Mouse (Mus musculus) myocyte (in vitro differentiated cells): ENCODE measurements around the gene Zdhhc1.

Source experiments
- MAX ChIP-seq: IDR thresholded peaks from one replicate; pipeline ENCODE4 v1.6.1; 2011; ENCODE audit warnings: low read depth, mild to moderate bottlenecking, control low read depth
- MYOG ChIP-seq, 3 experiments: IDR thresholded peaks; one replicate each; pipeline ENCODE4 v1.6.1; 2011; ENCODE audit warnings: control low read depth in 2 of 3, low read depth in 2 of 3, mild to moderate bottlenecking in 2 of 3; ENCODE audit not compliant: insufficient read length in 2 of 3, control insufficient read depth in 1 of 3, insufficient read depth in 1 of 3
- POLR2A ChIP-seq: IDR thresholded peaks from one replicate; pipeline ENCODE4 v1.6.1; 2011; ENCODE audit warnings: low read depth, mild to moderate bottlenecking, control low read depth, moderate library complexity; ENCODE audit not compliant: insufficient read length
- TCF12 ChIP-seq: IDR thresholded peaks from one replicate; pipeline ENCODE4 v1.6.1; 2011; ENCODE audit warnings: mild to moderate bottlenecking, control low read depth; ENCODE audit not compliant: poor library complexity, insufficient read depth, severe bottlenecking
- USF1 ChIP-seq: IDR thresholded peaks from one replicate; pipeline ENCODE4 v1.6.1; 2011; ENCODE audit warnings: low read depth, mild to moderate bottlenecking, control low read depth, moderate library complexity

DNA sequence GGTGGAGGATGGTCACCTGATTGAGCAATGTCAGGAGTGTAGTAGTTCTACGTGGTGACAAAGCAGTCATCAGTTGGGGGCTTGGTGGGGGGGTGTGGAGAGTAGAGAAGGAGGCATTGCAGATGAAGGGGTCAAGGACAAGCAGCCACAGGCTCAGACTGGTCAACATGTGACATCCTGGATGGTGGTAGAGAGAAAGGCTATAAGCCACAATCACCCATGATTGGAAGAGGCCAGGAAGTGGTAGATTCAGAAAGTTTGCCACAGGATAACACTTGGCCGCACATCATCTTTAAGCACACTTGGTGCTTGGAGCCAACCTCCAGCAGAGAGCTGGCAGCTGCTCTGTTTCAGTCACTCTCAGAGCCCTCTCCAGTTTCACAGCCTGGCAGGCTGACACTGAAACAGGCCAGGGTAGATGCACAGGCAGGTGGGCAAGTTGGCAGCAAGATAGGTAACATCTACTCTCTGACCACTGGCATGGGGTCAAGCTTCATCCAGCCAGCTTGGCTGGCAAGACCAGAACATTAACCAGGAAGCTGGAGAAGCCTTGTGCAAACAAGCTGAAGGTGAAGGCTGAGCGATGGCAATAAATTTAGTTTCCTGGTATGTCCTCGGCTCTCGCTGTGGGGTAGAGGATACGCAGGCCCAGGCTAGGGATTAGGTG is 40.4 kb upstream of the Zdhhc1 start:
- no peak for TF ChIP-seq POLR2A
- TF ChIP-seq MYOG (IDR thresholded peaks at IDR 0.05; ENCODE audit: control insufficient read depth in 1 of 3, insufficient read depth in 1 of 3, insufficient read length in 2 of 3, low read depth in 2 of 3) = peak in 2 of 3 experiments; percentile 52 to 71
- TF ChIP-seq TCF12 = no peak
- TF ChIP-seq USF1 = no peak
- no peak for TF ChIP-seq MAX
